Mouse (Mus musculus): Measurements from ENCODE around the gene Ttc39b. TPM values are rescaled to one million over a fixed set of nuclear protein-coding genes. Genes with fewer than 3 reads are reported as not detected.

Ttc39b gene
- total RNA-seq (2021) = 10 to 100 TPM; 65.1 to 66.7 TPM
- long read RNA-seq, experiment 1, full-length matches to known transcripts = 3 of 24 reads
- long read RNA-seq, experiment 1, partial matches to known transcripts = 3 of 24 reads
- long read RNA-seq, experiment 1, other reads (novel, unspliced or antisense) = 18 of 24 reads
- long read RNA-seq, experiment 2, partial matches to known transcripts = 2 of 14 reads
- long read RNA-seq, experiment 2, other reads (novel, unspliced or antisense) = 12 of 14 reads

DNA sequence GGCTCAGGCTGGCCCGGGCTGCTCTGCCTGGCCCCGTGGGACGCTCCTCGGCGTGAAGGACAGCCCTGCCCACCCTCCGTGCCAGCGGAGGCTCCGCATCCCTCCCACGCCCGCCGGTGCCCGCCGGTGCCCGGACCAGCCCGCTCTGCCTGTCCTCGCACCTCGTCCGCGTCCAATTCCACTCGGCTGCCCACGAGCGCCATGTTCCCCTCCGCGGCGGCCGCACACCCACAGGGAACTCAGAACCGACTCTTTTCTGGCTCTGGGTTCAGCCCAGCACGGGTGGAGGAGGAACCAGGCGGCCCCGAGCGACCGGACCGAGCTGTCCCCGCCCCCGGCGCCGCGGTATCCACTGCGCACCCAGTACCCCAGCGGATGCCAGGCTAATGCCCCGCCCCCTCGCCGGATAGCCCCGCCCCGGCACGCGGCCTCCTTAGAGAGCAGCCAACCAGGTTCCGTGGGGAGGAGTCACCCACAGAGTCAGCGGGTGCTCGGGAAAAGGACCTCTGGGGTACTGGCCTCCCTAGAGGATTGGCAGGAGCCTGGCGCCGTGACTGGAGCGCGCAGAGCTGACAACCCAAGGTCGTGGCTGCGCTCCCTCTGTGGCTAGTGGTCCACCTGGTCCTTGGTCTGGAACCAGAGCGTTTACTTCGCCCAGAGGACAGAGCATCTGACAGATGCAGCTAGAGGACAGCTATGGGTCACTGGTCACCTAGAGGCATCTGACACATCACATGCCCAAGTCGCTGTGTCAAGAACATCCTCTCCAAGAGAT is at the start of gene Ttc39b:
TSS of gene Ttc39b (minus strand) at position 346 of the 775 bp plus-strand sequence.
- peak; percentile 95 to 97 for DNase-seq (ENCODE audit: extremely low spot score in 1 of 2, low spot score in 2 of 2)
- H3K4me3 ChIP-seq = peak within 1 kb of the TSS; percentile 86
- intact Hi-C loops (cut with DNase I) = no loop called here
- TF ChIP-seq CTCF (IDR thresholded peaks at IDR 0.05) = no peak; the same call in 1 of the 2 replicates
- H3K27ac ChIP-seq = peak within 1 kb of the TSS; percentile 81

DNA sequence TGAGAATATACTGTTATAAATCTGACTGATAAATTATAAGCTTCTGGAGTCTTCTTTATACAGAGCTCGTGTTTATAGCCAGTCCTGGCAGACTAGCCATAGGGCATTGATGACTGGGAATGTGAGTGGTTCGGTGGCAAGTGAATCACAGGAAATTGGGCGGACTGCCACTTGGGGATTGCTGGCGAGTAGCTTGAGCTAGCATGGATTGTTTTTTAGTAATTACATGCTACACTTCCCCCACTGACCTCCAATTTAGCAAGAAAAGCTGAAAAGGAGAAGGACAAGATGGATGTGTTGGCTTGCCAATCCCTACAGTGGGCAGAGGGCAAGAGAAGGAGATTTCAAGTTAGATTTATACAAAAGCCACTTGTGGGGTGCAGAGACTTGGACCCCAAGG is 49.3 kb upstream of the Ttc39b start:
- H3K27ac ChIP-seq = no peak overlapping the region
- intact Hi-C loops (cut with DNase I) = no loop called here
- no peak for DNase-seq (ENCODE audit: extremely low spot score in 1 of 2, low spot score in 2 of 2)
- no peak for TF ChIP-seq CTCF (IDR thresholded peaks at IDR 0.05)
- H3K4me3 ChIP-seq = no peak overlapping the region

DNA sequence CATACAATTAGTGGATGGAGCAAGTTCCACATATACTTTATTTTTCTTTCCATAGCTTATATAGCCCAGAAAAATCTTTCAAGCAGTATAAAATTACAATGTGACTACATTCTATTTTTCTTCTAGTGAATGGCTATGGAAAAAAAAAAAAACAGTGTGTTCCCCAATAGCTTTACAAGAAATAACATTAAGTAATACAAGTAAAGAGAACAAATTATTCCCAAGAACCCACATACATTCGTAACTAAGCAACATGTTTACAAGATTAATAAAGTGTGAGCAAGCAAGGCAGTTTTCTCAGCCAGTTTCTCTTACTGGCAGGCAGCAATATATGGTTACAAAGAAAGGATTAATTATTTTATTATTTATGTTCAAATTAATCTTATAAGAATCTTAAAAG is 33.7 kb upstream of the Ttc39b start:
- no peak for TF ChIP-seq CTCF (IDR thresholded peaks at IDR 0.05)
- no peak overlapping the region for H3K27ac ChIP-seq
- intact Hi-C loops (cut with DNase I) = no loop called here

DNA sequence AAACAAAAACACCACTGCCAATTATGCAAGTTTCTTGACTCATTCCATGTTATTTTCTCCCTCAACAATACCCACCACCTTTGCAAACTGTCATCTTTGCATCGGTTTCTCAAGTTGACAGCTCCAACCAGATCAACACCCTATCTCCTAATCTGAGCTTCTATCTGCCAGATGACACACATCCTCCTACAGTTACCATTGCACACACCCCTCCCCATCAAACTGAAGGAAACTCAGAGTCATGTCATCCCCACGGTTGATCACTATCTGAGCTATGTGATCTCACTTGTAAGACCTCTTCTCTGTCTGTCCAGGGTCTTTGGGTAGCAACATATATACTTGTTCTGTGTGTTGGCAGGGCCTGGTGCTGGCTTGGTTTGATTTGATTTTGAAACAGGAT is 30.7 kb upstream of the Ttc39b start:
- TF ChIP-seq CTCF (IDR thresholded peaks at IDR 0.05) = no peak
- intact Hi-C loops (cut with DNase I) = no loop called here
- H3K4me3 ChIP-seq = no peak overlapping the region
- no peak for DNase-seq (ENCODE audit: extremely low spot score in 1 of 2, low spot score in 2 of 2)
- no peak overlapping the region for H3K27ac ChIP-seq

More for the DNA sequence above, 33.7 kb upstream of the Ttc39b start:
- no peak overlapping the region for H3K4me3 ChIP-seq
- DNase-seq (ENCODE audit: extremely low spot score in 1 of 2, low spot score in 2 of 2) = no peak

DNA sequence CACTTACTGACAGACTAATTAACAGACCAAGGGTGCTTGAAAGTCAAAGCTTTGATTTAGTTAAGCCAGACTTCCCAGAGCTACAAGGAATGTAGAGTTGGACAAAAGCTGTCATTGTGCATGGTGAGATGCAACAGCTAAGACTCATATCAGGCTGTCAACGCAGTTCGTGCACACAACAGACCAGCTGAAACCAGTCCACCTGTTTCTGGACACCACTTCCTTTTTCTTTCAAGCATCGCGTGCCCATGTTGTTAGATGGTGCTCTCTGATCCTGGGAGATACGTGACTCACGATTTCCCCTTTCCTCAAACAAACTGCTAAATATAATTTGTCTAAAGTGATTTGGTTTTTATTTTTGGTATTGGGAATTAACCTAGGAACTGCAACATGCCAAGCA is 29.9 kb upstream of the Ttc39b start:
- TF ChIP-seq CTCF (IDR thresholded peaks at IDR 0.05) = no peak
- H3K4me3 ChIP-seq = no peak overlapping the region
- H3K27ac ChIP-seq = no peak overlapping the region
- no peak for DNase-seq (ENCODE audit: extremely low spot score in 1 of 2, low spot score in 2 of 2)
- intact Hi-C loops (cut with DNase I) = no loop called here

DNA sequence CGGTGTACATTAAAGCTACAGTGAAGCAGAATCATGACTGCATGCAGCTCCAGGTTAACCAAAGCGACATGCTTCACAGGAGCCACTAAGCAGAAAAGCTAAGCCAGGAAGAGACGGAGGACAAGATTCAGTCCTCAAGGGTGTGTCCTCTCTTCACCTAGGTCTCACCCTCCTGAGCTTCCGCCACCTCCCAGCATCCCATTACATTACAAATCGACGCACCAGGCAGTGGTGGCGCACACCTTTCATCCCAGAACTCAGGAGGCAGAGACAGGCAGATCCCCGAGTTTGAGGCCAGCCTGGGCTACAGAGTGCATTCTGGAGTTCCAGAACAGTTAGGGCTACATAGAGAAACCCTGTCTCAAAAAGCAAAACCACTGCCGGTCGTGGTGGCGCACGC is 29.2 kb upstream of the Ttc39b start:
- no peak for TF ChIP-seq CTCF (IDR thresholded peaks at IDR 0.05)
- H3K27ac ChIP-seq = no peak overlapping the region
- intact Hi-C loops (cut with DNase I) = no loop called here

DNA sequence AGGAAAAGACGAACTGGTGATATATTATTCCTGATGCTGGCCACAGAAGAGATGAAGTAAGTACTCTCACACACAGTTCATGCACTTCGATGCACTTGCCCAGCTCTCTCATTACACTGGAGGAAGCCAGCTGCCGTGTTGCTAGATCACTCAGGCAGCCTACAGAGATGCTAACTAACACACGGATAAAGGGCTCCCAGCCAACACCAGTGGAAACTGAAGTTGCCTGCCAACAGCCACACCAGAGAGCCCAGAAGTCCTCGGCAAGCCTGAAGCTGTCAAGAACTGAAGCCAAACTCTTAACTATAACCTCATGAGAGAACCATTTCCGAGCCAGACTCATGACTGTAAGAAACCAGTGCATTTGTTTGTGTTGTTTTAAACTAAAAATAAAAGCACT is 26.7 kb upstream of the Ttc39b start:
- peak; percentile 57 to 60 for DNase-seq (ENCODE audit: extremely low spot score in 1 of 2, low spot score in 2 of 2)
- intact Hi-C loops (cut with DNase I) = no loop called here
- Histone ChIP-seq H3K4me3 (no peak overlapping the region), H3K27ac (no peak overlapping the region)
- TF ChIP-seq CTCF (IDR thresholded peaks at IDR 0.05) = no peak

More for the DNA sequence above, 29.2 kb upstream of the Ttc39b start:
- no peak for DNase-seq (ENCODE audit: extremely low spot score in 1 of 2, low spot score in 2 of 2)
- no peak overlapping the region for H3K4me3 ChIP-seq

DNA sequence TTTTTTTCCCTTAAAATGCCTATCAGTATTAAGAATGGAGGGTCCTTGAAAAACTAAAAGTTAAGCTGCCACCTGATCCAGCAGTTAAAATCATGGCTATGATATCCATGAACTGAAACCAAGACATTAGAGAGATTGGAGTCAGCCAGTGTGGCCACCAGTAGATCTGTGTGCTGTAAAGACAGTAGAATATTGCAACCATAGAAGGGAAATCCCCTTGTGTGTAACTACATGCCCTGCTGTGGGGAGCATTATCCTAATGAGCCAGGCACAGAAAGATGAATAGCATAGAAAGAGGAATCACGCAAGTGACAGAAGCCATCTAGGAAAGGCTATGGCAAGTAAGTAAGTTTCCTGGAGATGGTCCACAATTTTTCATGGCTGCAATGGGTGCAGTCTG is 24.9 kb upstream of the Ttc39b start:
- intact Hi-C loops (cut with DNase I) = no loop called here
- no peak overlapping the region for H3K4me3 ChIP-seq
- no peak for TF ChIP-seq CTCF (IDR thresholded peaks at IDR 0.05)

DNA sequence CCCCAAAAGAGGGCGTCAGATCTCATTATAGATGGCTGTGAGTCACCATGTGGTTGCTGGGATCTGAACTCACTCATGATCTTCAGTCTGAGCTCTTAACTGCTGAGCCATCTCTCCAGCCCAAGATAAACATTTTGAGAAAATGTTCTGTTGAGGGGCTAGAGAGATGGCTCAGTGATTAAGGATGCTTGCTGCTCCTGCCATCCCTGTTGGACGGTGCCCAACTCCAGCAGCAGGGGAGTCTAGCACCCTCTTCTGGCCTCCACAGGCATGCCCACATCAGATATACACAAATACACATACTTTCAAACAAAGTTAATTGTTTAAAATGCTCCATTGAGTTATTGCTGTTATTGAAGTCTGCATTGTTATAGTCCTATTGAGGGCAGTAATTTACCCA is 19.8 kb upstream of the Ttc39b start:
- intact Hi-C loops (cut with DNase I) = no loop called here
- DNase-seq (ENCODE audit: extremely low spot score in 1 of 2, low spot score in 2 of 2) = no peak
- TF ChIP-seq CTCF (IDR thresholded peaks at IDR 0.05) = peak; percentile 44
- no peak overlapping the region for H3K27ac ChIP-seq
- H3K4me3 ChIP-seq = no peak overlapping the region

More for the DNA sequence above, 24.9 kb upstream of the Ttc39b start:
- DNase-seq (ENCODE audit: extremely low spot score in 1 of 2, low spot score in 2 of 2) = no peak
- no peak overlapping the region for H3K27ac ChIP-seq

DNA sequence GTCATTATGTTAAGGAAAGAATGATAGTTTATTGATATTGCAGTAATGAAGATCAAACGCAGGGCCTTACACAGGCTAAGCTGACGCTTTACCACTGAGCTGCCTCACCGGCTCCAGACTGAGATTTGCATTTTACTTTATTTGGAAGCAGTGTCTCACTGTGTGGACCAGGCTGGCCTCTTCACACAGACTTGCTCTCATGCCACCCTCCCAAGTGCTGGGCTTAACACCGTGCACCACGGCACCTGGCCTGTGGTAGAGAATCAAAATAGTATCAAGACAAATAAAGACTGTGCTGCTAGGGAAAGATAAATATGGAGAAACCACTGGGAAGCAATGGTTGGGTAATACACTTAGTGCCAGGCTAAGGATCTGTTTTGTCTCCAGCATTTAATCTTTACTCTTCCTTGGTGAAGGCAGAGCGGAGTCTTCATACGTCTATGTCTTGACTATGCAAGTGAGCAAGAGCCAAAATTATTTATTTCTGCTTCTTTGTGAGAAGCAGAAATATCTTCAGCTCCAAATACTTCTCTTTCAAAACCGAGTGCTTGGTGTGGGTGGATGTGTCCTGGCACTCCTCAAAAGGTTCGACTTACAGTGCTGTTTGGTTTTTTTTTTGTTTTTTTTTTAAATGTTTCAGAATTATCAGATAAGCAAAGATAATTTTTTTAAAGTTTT is 19.2 kb upstream of the Ttc39b start:
- no peak for DNase-seq (ENCODE audit: extremely low spot score in 1 of 2, low spot score in 2 of 2)
- no peak for TF ChIP-seq CTCF (IDR thresholded peaks at IDR 0.05)
- Histone ChIP-seq H3K4me3 (no peak overlapping the region), H3K27ac (no peak overlapping the region)
- intact Hi-C loops (cut with DNase I) = no loop called here

DNA sequence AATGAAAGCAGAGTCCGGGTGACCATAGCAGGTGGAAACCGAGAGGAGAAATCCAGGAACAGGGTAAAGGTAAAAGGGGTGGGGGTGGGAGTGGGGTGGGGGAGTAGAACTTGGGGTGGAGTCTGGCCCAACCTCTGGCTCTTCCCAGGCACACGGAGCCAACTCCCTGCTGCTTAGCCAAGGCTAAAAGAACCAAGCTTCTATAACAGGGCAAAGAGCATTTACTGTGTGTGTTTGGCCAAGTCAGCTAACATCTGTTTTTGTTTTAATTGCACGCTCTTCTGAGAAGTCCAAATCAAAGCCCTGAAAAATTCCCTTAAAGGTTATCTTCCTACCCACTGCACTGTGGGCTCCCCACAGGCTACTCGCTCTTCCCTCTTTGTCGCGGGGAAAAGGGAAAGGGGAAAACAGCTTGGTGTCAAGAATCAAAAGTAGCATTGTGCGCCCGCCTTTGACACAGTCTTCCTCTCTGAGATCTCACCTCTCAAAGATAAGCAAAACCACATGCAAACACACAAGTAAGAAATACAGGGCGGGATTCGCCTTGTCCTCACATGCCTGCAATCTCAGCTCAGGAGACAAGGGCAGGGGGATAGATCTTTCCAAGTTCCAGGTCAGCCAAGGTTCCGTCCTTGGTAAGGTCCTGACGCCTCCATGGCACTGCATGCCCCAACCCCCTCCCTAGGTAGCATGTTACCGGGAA is 18.4 kb upstream of the Ttc39b start:
- no peak for DNase-seq (ENCODE audit: extremely low spot score in 1 of 2, low spot score in 2 of 2)
- Histone ChIP-seq H3K4me3 (no peak overlapping the region), H3K27ac (no peak overlapping the region)
- intact Hi-C loops (cut with DNase I) = no loop called here
- TF ChIP-seq CTCF (IDR thresholded peaks at IDR 0.05) = no peak

DNA sequence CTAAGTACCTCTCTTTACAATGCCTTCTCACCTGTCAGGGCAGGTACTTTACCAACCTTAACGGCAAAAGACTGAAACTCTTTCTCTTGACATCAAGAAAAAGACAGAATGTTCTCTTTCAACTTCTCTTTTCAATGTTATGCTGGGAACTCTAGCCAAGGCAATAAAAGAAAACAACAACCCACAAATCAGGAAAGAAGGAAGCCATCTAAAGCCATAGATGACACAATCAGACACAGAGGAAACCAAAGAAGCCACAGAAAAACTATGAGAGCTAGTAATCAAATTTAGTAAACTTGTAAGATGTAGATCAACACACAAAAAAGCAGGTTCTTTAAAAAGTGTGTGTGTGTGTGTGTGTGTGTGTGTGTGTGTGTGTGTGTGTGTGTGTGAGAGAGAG is 15.3 kb upstream of the Ttc39b start:
- intact Hi-C loops (cut with DNase I) = no loop called here
- Histone ChIP-seq H3K4me3 (no peak overlapping the region), H3K27ac (no peak overlapping the region)
- TF ChIP-seq CTCF (IDR thresholded peaks at IDR 0.05) = no peak
- DNase-seq (ENCODE audit: extremely low spot score in 1 of 2, low spot score in 2 of 2) = no peak
